Mouse (Mus musculus) layer of hippocampus, adult 9-11 months (tissue): ENCODE data around the gene Nfyb.

Experiments
- DNase-seq: peaks from one replicate; pipeline ENCODE4 v3.0.0; 2022

Nfyb gene

GRCm38 (mm10) chr10:82778791-82779549 is 15.0 kb upstream of the Nfyb start:
- DNase-seq: no peak

GRCm38 (mm10) chr10:82777886-82778285 is 13.9 kb upstream of the Nfyb start:
- no peak for DNase-seq

- no peak for DNase-seq
Measured at GRCm38 (mm10) chr10:82777075-82777474, 13.1 kb upstream of the Nfyb start.

- DNase-seq: no peak
Measured at GRCm38 (mm10) chr10:82774841-82775240, 10.9 kb upstream of the Nfyb start.

- DNase-seq: no peak
Measured at GRCm38 (mm10) chr10:82771595-82772170, 7.7 kb upstream of the Nfyb start.

- DNase-seq: no peak
Measured at GRCm38 (mm10) chr10:82770713-82771112, 6.8 kb upstream of the Nfyb start.

- DNase-seq: no peak
Measured at GRCm38 (mm10) chr10:82768901-82769300, 5.0 kb upstream of the Nfyb start.

GRCm38 (mm10) chr10:82762756-82763681 is 925 bp downstream of the Nfyb start:
- no peak for DNase-seq

GRCm38 (mm10) chr10:82761037-82761811 is 2.7 kb downstream of the Nfyb start:
- DNase-seq: peak; percentile 81

GRCm38 (mm10) chr10:82759706-82760105 is 4.2 kb downstream of the Nfyb start:
- no peak for DNase-seq

GRCm38 (mm10) chr10:82758878-82759277 is 5.1 kb downstream of the Nfyb start:
- DNase-seq: no peak

- no peak for DNase-seq
Measured at GRCm38 (mm10) chr10:82758368-82758767, 5.6 kb downstream of the Nfyb start.

GRCm38 (mm10) chr10:82757341-82757740 is 6.6 kb downstream of the Nfyb start:
- DNase-seq: no peak

GRCm38 (mm10) chr10:82756466-82756865 is 7.5 kb downstream of the Nfyb start:
- no peak for DNase-seq

GRCm38 (mm10) chr10:82755213-82755890 is 8.6 kb downstream of the Nfyb start:
- DNase-seq: no peak

GRCm38 (mm10) chr10:82754642-82755041 is 9.3 kb downstream of the Nfyb start:
- no peak for DNase-seq

GRCm38 (mm10) chr10:82752921-82753320 is 11.0 kb downstream of the Nfyb start:
- no peak for DNase-seq

GRCm38 (mm10) chr10:82750778-82751177 is 13.2 kb downstream of the Nfyb start:
- no peak for DNase-seq

- no peak for DNase-seq
Measured at GRCm38 (mm10) chr10:82746988-82747850, 16.7 kb downstream of the Nfyb start.

- no peak for DNase-seq
Measured at GRCm38 (mm10) chr10:82745301-82745700, 18.6 kb downstream of the Nfyb start.

- no peak for DNase-seq
Measured at GRCm38 (mm10) chr10:82744296-82744695, 19.6 kb downstream of the Nfyb start.
